Mouse (Mus musculus): Measurements from ENCODE around the gene Hint3. TPM values are rescaled to one million over a fixed set of nuclear protein-coding genes. Genes with fewer than 3 reads are reported as not detected.
A peak's percentile ranks its signal among the peaks of the same experiment; 100 is the strongest.

Gene Hint3
- polyA plus RNA-seq, 1 experiment, result 12.1 TPM

- Histone ChIP-seq H3K4me3 (peak within 1 kb of the TSS; percentile 87), H3K27me3 (ENCODE audit: control insufficient read depth, insufficient read depth, insufficient read length) (no peaks in the 10 kb centered on the region), H3ac (ENCODE audit: control insufficient read depth, insufficient read length) (peak within 1 kb of the TSS; percentile 47), H3K36me3 (ENCODE audit: control insufficient read depth, insufficient read depth) (peaks cover 15% of the 10 kb centered on the region), H3K4me2 (ENCODE audit: low read depth) (peak within 1 kb of the TSS; percentile 98), H3K79me2 (ENCODE audit: control insufficient read depth, insufficient read depth) (peaks cover 19% of the 10 kb centered on the region)
- TF ChIP-seq MYOG (IDR thresholded peaks at IDR 0.05; ENCODE audit: control insufficient read depth in 1 of 3, insufficient read depth in 1 of 3, insufficient read length in 2 of 3, low read depth in 2 of 3) (peak in 1 of 3 experiments; percentile 1), CEBPB (IDR thresholded peaks at IDR 0.05; ENCODE audit: insufficient read depth, poor library complexity, severe bottlenecking) (no peak), MYOD1 (IDR thresholded peaks at IDR 0.05; ENCODE audit: control insufficient read depth in 1 of 3, insufficient read length in 2 of 3, low read depth in 2 of 3) (no peak), SRF (IDR thresholded peaks at IDR 0.05; ENCODE audit: control insufficient read depth, insufficient read length, low read depth) (no peak), POLR2A (IDR thresholded peaks at IDR 0.05; ENCODE audit: insufficient read length, low read depth) (peak; percentile 88), REST (IDR thresholded peaks at IDR 0.05; ENCODE audit: insufficient read depth, insufficient read length) (no peak), TCF12 (IDR thresholded peaks at IDR 0.05; ENCODE audit: insufficient read depth, poor library complexity, severe bottlenecking) (no peak), USF1 (IDR thresholded peaks at IDR 0.05; ENCODE audit: low read depth) (no peak), E2F4 (IDR thresholded peaks at IDR 0.05; ENCODE audit: insufficient read depth) (peak; percentile 28), POLR2AphosphoS2 (IDR thresholded peaks at IDR 0.05; ENCODE audit: insufficient read length, low read depth) (peak; percentile 94), MAX (IDR thresholded peaks at IDR 0.05; ENCODE audit: low read depth) (no peak), TCF3 (IDR thresholded peaks at IDR 0.05; ENCODE audit: insufficient read length, low read depth) (no peak)
Measured at GRCm38 (mm10) chr10:30600542-30600966, 28.9 kb downstream of the Hint3 start, which contains the start of gene Trmt11. TSS of gene Trmt11 (minus strand) at chr10:30600749.

GRCm38 (mm10) chr10:30600094-30600534 is 29.3 kb downstream of the Hint3 start:
- H3K36me3 ChIP-seq (ENCODE audit: control insufficient read depth, insufficient read depth), result peaks cover 16% of the 10 kb centered on the region
- peaks cover 19% of the 10 kb centered on the region for H3K79me2 ChIP-seq (ENCODE audit: control insufficient read depth, insufficient read depth)
- H3K27me3 ChIP-seq (ENCODE audit: control insufficient read depth, insufficient read depth, insufficient read length), result no peaks in the 10 kb centered on the region
- peak overlapping the region; percentile 47 for H3ac ChIP-seq (ENCODE audit: control insufficient read depth, insufficient read length)
- peak overlapping the region; percentile 87 for H3K4me3 ChIP-seq
- TF ChIP-seq POLR2AphosphoS2 (IDR thresholded peaks at IDR 0.05; ENCODE audit: insufficient read length, low read depth), result no peak
- TF ChIP-seq MYOD1 (IDR thresholded peaks at IDR 0.05; ENCODE audit: control insufficient read depth in 1 of 3, insufficient read length in 2 of 3, low read depth in 2 of 3), result no peak
- TF ChIP-seq TCF12 (IDR thresholded peaks at IDR 0.05; ENCODE audit: insufficient read depth, poor library complexity, severe bottlenecking), result no peak
- TF ChIP-seq REST (IDR thresholded peaks at IDR 0.05; ENCODE audit: insufficient read depth, insufficient read length), result no peak
- no peak for TF ChIP-seq TCF3 (IDR thresholded peaks at IDR 0.05; ENCODE audit: insufficient read length, low read depth)
- no peak for TF ChIP-seq CEBPB (IDR thresholded peaks at IDR 0.05; ENCODE audit: insufficient read depth, poor library complexity, severe bottlenecking)
- no peak for TF ChIP-seq POLR2A (IDR thresholded peaks at IDR 0.05; ENCODE audit: insufficient read length, low read depth)
- TF ChIP-seq E2F4 (IDR thresholded peaks at IDR 0.05; ENCODE audit: insufficient read depth), result no peak
- no peak for TF ChIP-seq MYOG (IDR thresholded peaks at IDR 0.05; ENCODE audit: control insufficient read depth in 1 of 3, insufficient read depth in 1 of 3, insufficient read length in 2 of 3, low read depth in 2 of 3)
- no peak for TF ChIP-seq MAX (IDR thresholded peaks at IDR 0.05; ENCODE audit: low read depth)
- TF ChIP-seq USF1 (IDR thresholded peaks at IDR 0.05; ENCODE audit: low read depth), result no peak
- TF ChIP-seq SRF (IDR thresholded peaks at IDR 0.05; ENCODE audit: control insufficient read depth, insufficient read length, low read depth), result no peak
- H3K4me2 ChIP-seq (ENCODE audit: low read depth), result peak overlapping the region; percentile 90

GRCm38 (mm10) chr10:30587037-30587436 is 42.4 kb downstream of the Hint3 start:
- TF ChIP-seq CEBPB (IDR thresholded peaks at IDR 0.05; ENCODE audit: insufficient read depth, poor library complexity, severe bottlenecking) (no peak), REST (IDR thresholded peaks at IDR 0.05; ENCODE audit: insufficient read depth, insufficient read length) (no peak), MAX (IDR thresholded peaks at IDR 0.05; ENCODE audit: low read depth) (no peak), USF1 (IDR thresholded peaks at IDR 0.05; ENCODE audit: low read depth) (no peak), MYOD1 (IDR thresholded peaks at IDR 0.05; ENCODE audit: control insufficient read depth in 1 of 3, insufficient read length in 2 of 3, low read depth in 2 of 3) (no peak), POLR2AphosphoS2 (IDR thresholded peaks at IDR 0.05; ENCODE audit: insufficient read length, low read depth) (no peak), POLR2A (IDR thresholded peaks at IDR 0.05; ENCODE audit: insufficient read length, low read depth) (no peak), E2F4 (IDR thresholded peaks at IDR 0.05; ENCODE audit: insufficient read depth) (no peak), SRF (IDR thresholded peaks at IDR 0.05; ENCODE audit: control insufficient read depth, insufficient read length, low read depth) (no peak), MYOG (IDR thresholded peaks at IDR 0.05; ENCODE audit: control insufficient read depth in 1 of 3, insufficient read depth in 1 of 3, insufficient read length in 2 of 3, low read depth in 2 of 3) (no peak), TCF3 (IDR thresholded peaks at IDR 0.05; ENCODE audit: insufficient read length, low read depth) (no peak), TCF12 (IDR thresholded peaks at IDR 0.05; ENCODE audit: insufficient read depth, poor library complexity, severe bottlenecking) (no peak)
- no peaks in the 10 kb centered on the region for H3K27me3 ChIP-seq (ENCODE audit: control insufficient read depth, insufficient read depth, insufficient read length)
- no peaks in the 10 kb centered on the region for H3K79me2 ChIP-seq (ENCODE audit: control insufficient read depth, insufficient read depth)
- H3K4me3 ChIP-seq, result no peak overlapping the region
- no peak overlapping the region for H3K4me2 ChIP-seq (ENCODE audit: low read depth)
- peaks cover 51% of the 10 kb centered on the region for H3K36me3 ChIP-seq (ENCODE audit: control insufficient read depth, insufficient read depth)
- H3ac ChIP-seq (ENCODE audit: control insufficient read depth, insufficient read length), result no peak overlapping the region

- TF ChIP-seq TCF3 (IDR thresholded peaks at IDR 0.05; ENCODE audit: insufficient read length, low read depth), result no peak
- no peak for TF ChIP-seq TCF12 (IDR thresholded peaks at IDR 0.05; ENCODE audit: insufficient read depth, poor library complexity, severe bottlenecking)
- no peak for TF ChIP-seq MYOD1 (IDR thresholded peaks at IDR 0.05; ENCODE audit: control insufficient read depth in 1 of 3, insufficient read length in 2 of 3, low read depth in 2 of 3)
- TF ChIP-seq MAX (IDR thresholded peaks at IDR 0.05; ENCODE audit: low read depth), result no peak
- TF ChIP-seq MYOG (IDR thresholded peaks at IDR 0.05; ENCODE audit: control insufficient read depth in 1 of 3, insufficient read depth in 1 of 3, insufficient read length in 2 of 3, low read depth in 2 of 3), result no peak
- no peak for TF ChIP-seq SRF (IDR thresholded peaks at IDR 0.05; ENCODE audit: control insufficient read depth, insufficient read length, low read depth)
- no peak for TF ChIP-seq CEBPB (IDR thresholded peaks at IDR 0.05; ENCODE audit: insufficient read depth, poor library complexity, severe bottlenecking)
- no peak for TF ChIP-seq POLR2A (IDR thresholded peaks at IDR 0.05; ENCODE audit: insufficient read length, low read depth)
- TF ChIP-seq POLR2AphosphoS2 (IDR thresholded peaks at IDR 0.05; ENCODE audit: insufficient read length, low read depth), result no peak
- TF ChIP-seq E2F4 (IDR thresholded peaks at IDR 0.05; ENCODE audit: insufficient read depth), result no peak
- TF ChIP-seq USF1 (IDR thresholded peaks at IDR 0.05; ENCODE audit: low read depth), result no peak
- no peak for TF ChIP-seq REST (IDR thresholded peaks at IDR 0.05; ENCODE audit: insufficient read depth, insufficient read length)
- H3K27me3 ChIP-seq (ENCODE audit: control insufficient read depth, insufficient read depth, insufficient read length), result no peaks in the 10 kb centered on the region
- H3K4me3 ChIP-seq, result no peak overlapping the region
- no peak overlapping the region for H3ac ChIP-seq (ENCODE audit: control insufficient read depth, insufficient read length)
- H3K36me3 ChIP-seq (ENCODE audit: control insufficient read depth, insufficient read depth), result peaks cover 51% of the 10 kb centered on the region
- no peaks in the 10 kb centered on the region for H3K79me2 ChIP-seq (ENCODE audit: control insufficient read depth, insufficient read depth)
- no peak overlapping the region for H3K4me2 ChIP-seq (ENCODE audit: low read depth)
Measured at GRCm38 (mm10) chr10:30585691-30586090, 43.7 kb downstream of the Hint3 start.
